Mouse (Mus musculus): Measurements from ENCODE around the gene Emilin2. TPM values are rescaled to one million over a fixed set of nuclear protein-coding genes. Genes with fewer than 3 reads are reported as not detected.

Emilin2 gene
- polyA plus RNA-seq, 1 experiment from 2014 or later, result 1.4 TPM

DNA sequence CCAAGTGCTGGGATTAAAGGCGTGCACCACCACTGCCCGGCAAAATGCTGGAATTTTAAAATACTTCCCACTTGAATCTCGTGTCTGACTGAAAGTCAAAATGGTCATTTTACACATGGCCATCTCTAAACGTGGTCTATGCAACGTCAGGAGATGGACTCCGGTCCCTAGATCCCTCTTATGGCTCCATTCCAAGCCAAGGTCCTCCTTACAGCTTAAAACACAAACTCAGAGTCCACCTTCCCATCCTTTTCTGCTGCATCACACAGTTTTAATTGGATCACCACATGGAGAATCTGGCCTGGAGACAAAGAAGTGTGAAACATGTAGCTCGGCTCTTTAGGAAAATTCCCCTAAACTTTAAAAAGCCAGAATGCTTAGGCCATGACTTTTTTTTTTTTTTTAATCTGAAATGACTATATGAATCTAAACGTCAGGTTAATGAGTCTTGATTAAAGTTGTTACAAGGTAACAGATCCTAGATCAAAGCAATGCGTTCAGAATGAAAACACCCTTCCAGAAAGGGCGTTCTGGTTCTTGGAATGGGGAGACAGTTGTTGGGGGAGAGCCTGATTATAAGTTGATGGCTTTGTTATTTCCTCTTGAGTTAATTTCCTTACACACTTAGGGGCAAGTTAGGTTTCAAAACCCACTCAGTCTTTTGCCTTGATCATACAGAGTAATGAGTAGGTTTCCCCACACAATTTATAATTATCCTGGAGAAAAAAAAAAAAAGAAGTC lies 22.8 kb downstream of the Emilin2 start:
- Histone ChIP-seq H3K9me3 (ENCODE audit: control insufficient read depth, low read length) (no peaks in the 10 kb centered on the region), H3K4me1 (replicated peaks; ENCODE audit: control insufficient read depth, insufficient read depth) (no peaks in the 10 kb centered on the region), H3K9ac (ENCODE audit: low read length) (no peak overlapping the region), H3K27ac (replicated peaks) (no peak overlapping the region), H3K4me2 (replicated peaks; ENCODE audit: low read depth) (no peak overlapping the region), H3K27me3 (ENCODE audit: control insufficient read depth, insufficient read depth, low read length) (no peaks in the 10 kb centered on the region), H3K36me3 (ENCODE audit: control insufficient read depth, insufficient read depth, low read length) (no peaks in the 10 kb centered on the region), H3K4me3 (ENCODE audit: low read depth, low read length) (no peak overlapping the region)
- no peak for TF ChIP-seq CTCF (IDR thresholded peaks at IDR 0.05; ENCODE audit: low read depth)
- no peak for TF ChIP-seq EP300 (optimal IDR thresholded peaks at IDR 0.05)
- ATAC-seq (ENCODE audit: low FRiP score, low TSS enrichment), result no peak
- WGBS, result 84% methylated on average over 10 of the region's 10 CpGs
- DNase-seq (ENCODE audit: low spot score), result no peak

DNA sequence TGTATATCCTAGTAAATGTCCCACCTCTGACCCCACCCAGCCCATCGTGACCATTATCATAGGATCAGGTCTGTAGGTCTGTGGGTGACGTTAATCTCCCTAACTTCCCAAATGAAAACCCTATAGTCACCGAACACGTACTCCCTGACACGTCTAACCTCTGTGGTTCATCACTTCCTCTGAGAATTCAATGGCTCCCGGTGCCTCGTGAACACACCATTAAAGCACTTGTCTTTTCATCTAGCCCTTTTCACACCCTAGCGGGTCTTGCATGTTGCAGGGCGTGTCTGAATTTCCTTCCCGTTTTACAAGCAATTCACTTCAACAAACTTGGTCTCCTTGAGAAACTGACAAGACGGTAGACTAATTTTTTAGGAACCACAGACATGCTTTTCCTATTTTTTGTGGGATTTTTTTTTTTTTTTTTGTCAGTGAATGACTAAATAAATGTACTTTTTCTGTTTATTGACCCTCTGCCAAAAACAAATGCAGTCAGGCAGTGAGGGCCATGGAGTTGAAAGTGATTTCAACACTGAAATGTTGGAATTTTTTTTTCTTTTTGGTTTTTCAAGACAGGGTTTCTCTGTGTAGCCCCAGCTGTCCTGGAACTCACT lies 23.5 kb downstream of the Emilin2 start:
- 75% methylated on average over 11 of the region's 11 CpGs for WGBS
- H3K27ac ChIP-seq (replicated peaks), result no peak overlapping the region
- no peak overlapping the region for H3K4me3 ChIP-seq (ENCODE audit: low read depth, low read length)
- no peaks in the 10 kb centered on the region for H3K4me1 ChIP-seq (replicated peaks; ENCODE audit: control insufficient read depth, insufficient read depth)
- H3K4me2 ChIP-seq (replicated peaks; ENCODE audit: low read depth), result no peak overlapping the region
- no peak for ATAC-seq (ENCODE audit: low FRiP score, low TSS enrichment)
- no peaks in the 10 kb centered on the region for H3K9me3 ChIP-seq (ENCODE audit: control insufficient read depth, low read length)
- no peak overlapping the region for H3K9ac ChIP-seq (ENCODE audit: low read length)
- TF ChIP-seq CTCF (IDR thresholded peaks at IDR 0.05; ENCODE audit: low read depth) (no peak), EP300 (optimal IDR thresholded peaks at IDR 0.05) (no peak)
- no peaks in the 10 kb centered on the region for H3K36me3 ChIP-seq (ENCODE audit: control insufficient read depth, insufficient read depth, low read length)
- H3K27me3 ChIP-seq (ENCODE audit: control insufficient read depth, insufficient read depth, low read length), result no peaks in the 10 kb centered on the region
- DNase-seq (ENCODE audit: low spot score), result no peak

DNA sequence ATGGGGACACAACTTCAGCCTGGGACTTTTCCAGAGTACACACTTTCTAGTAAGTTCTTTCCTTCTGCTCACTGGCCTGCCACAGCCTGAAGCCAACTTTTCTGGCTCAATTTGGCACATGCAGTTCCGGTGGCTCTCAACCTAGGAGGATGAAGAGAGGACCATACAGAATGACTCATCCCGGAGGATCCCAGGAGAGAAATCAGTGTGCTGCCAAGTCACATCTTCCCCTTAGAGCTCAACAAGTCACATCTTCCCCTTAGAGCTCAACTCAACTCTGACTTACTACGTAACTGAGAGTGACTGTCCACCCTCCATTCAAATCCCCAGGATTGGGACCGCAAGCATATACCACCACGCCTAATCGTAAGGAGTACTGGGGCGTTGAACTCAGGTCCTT lies 24.2 kb downstream of the Emilin2 start:
- Histone ChIP-seq H3K4me1 (replicated peaks; ENCODE audit: control insufficient read depth, insufficient read depth) (no peaks in the 10 kb centered on the region), H3K9me3 (ENCODE audit: control insufficient read depth, low read length) (no peaks in the 10 kb centered on the region), H3K27ac (replicated peaks) (no peak overlapping the region), H3K27me3 (ENCODE audit: control insufficient read depth, insufficient read depth, low read length) (no peaks in the 10 kb centered on the region), H3K4me3 (ENCODE audit: low read depth, low read length) (no peak overlapping the region), H3K4me2 (replicated peaks; ENCODE audit: low read depth) (no peak overlapping the region), H3K36me3 (ENCODE audit: control insufficient read depth, insufficient read depth, low read length) (no peaks in the 10 kb centered on the region), H3K9ac (ENCODE audit: low read length) (no peak overlapping the region)
- DNase-seq (ENCODE audit: low spot score) (no peak), ATAC-seq (ENCODE audit: low FRiP score, low TSS enrichment) (no peak)
- WGBS, result 91% methylated on average over 7 of the region's 7 CpGs
- TF ChIP-seq EP300 (optimal IDR thresholded peaks at IDR 0.05) (no peak), CTCF (IDR thresholded peaks at IDR 0.05; ENCODE audit: low read depth) (no peak)

DNA sequence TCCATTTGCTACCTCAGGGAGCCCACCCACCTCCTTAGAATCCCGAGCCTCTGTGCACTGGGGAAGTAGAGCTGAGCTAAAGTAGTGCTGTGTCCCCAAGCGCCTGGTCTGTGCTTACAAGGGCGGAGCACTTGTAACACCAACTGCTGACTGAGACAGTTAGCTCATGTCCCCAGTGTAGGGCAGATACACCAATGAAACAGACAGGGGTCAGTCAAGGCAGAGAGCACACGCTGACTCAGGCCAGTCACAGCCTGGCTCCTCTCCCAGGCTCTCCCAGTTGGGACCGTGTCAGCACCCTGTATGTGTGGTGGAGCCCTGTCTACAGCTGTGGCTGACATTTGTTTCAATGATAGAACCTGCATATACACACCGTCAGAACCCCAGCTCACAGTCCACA lies 25.8 kb downstream of the Emilin2 start:
- no peak overlapping the region for H3K4me2 ChIP-seq (replicated peaks; ENCODE audit: low read depth)
- H3K27me3 ChIP-seq (ENCODE audit: control insufficient read depth, insufficient read depth, low read length), result no peaks in the 10 kb centered on the region
- WGBS, result 65% methylated on average over 6 of the region's 6 CpGs
- ATAC-seq (ENCODE audit: low FRiP score, low TSS enrichment) (peak; percentile 30; the same call in 1 of the 2 replicates), DNase-seq (ENCODE audit: low spot score) (no peak)
- no peak overlapping the region for H3K4me3 ChIP-seq (ENCODE audit: low read depth, low read length)
- no peaks in the 10 kb centered on the region for H3K9me3 ChIP-seq (ENCODE audit: control insufficient read depth, low read length)
- TF ChIP-seq EP300 (optimal IDR thresholded peaks at IDR 0.05), result no peak
- TF ChIP-seq CTCF (IDR thresholded peaks at IDR 0.05; ENCODE audit: low read depth), result no peak
- no peak overlapping the region for H3K27ac ChIP-seq (replicated peaks)
- no peaks in the 10 kb centered on the region for H3K4me1 ChIP-seq (replicated peaks; ENCODE audit: control insufficient read depth, insufficient read depth)
- no peaks in the 10 kb centered on the region for H3K36me3 ChIP-seq (ENCODE audit: control insufficient read depth, insufficient read depth, low read length)
- H3K9ac ChIP-seq (ENCODE audit: low read length), result no peak overlapping the region

DNA sequence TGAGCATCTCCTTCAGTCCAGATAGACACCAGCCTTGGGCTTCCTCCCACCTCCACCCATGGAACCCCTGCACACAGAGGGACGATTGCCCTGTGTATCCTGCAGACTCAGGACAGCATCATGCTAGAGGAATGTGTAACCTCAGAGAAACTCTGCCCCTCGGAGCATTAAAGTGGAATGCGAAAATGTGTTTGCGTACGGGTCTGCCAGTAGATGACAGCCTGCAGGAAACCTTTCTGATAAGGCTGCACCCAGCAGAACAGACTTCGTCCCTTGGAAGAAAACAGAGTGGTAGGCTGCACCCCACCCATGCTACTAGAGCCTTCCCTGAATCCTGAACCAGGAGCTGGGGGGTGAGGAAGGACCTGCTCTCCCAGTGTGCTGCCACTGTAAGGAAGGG lies 26.9 kb downstream of the Emilin2 start:
- no peak overlapping the region for H3K9ac ChIP-seq (ENCODE audit: low read length)
- H3K4me1 ChIP-seq (replicated peaks; ENCODE audit: control insufficient read depth, insufficient read depth), result no peaks in the 10 kb centered on the region
- no peak for ATAC-seq (ENCODE audit: low FRiP score, low TSS enrichment)
- H3K4me2 ChIP-seq (replicated peaks; ENCODE audit: low read depth), result no peak overlapping the region
- H3K27ac ChIP-seq (replicated peaks), result no peak overlapping the region
- H3K36me3 ChIP-seq (ENCODE audit: control insufficient read depth, insufficient read depth, low read length), result no peaks in the 10 kb centered on the region
- 18% methylated on average over 6 of the region's 6 CpGs for WGBS
- DNase-seq (ENCODE audit: low spot score), result no peak
- no peaks in the 10 kb centered on the region for H3K9me3 ChIP-seq (ENCODE audit: control insufficient read depth, low read length)
- H3K4me3 ChIP-seq (ENCODE audit: low read depth, low read length), result no peak overlapping the region
- H3K27me3 ChIP-seq (ENCODE audit: control insufficient read depth, insufficient read depth, low read length), result no peaks in the 10 kb centered on the region
- TF ChIP-seq EP300 (optimal IDR thresholded peaks at IDR 0.05) (no peak), CTCF (IDR thresholded peaks at IDR 0.05; ENCODE audit: low read depth) (no peak)

DNA sequence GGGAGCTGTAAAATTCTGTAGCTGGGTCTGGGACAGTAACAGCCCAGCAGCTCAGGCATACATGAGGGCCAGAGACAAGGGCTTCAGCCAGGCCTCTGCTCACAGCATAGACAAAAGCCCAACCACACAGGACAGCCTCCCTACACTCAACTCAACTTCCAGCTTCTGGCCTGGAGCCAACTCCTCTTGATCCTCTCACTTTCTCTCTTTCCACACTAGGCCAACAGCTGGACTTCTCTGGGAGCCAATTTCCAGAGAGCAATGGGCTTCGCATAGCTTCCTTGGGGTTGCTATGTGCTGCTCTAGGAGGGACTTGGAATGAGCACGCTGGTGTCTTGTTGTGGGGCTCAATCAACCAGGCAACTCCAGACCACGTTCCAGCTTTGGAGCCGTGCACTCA lies 28.5 kb downstream of the Emilin2 start:
- Histone ChIP-seq H3K27me3 (ENCODE audit: control insufficient read depth, insufficient read depth, low read length) (no peaks in the 10 kb centered on the region), H3K9me3 (ENCODE audit: control insufficient read depth, low read length) (no peaks in the 10 kb centered on the region), H3K4me3 (ENCODE audit: low read depth, low read length) (no peak overlapping the region), H3K9ac (ENCODE audit: low read length) (no peak overlapping the region), H3K27ac (replicated peaks) (no peak overlapping the region), H3K4me1 (replicated peaks; ENCODE audit: control insufficient read depth, insufficient read depth) (no peaks in the 10 kb centered on the region), H3K36me3 (ENCODE audit: control insufficient read depth, insufficient read depth, low read length) (no peaks in the 10 kb centered on the region), H3K4me2 (replicated peaks; ENCODE audit: low read depth) (no peak overlapping the region)
- ATAC-seq (ENCODE audit: low FRiP score, low TSS enrichment), result peak; percentile 72; the same call in 1 of the 2 replicates
- WGBS, result 48% methylated on average over 4 of the region's 4 CpGs
- DNase-seq (ENCODE audit: low spot score), result peak; percentile 33
- TF ChIP-seq EP300 (optimal IDR thresholded peaks at IDR 0.05) (no peak), CTCF (IDR thresholded peaks at IDR 0.05; ENCODE audit: low read depth) (no peak)
